Mouse (Mus musculus): Measurements from ENCODE around the gene Olfr1056.
"Not testable (repeated sequence)": the region's sequence is repeated elsewhere in the genome, so short reads cannot be mapped to it uniquely, and the experiment has no call there.

The Olfr1056 gene

DNA sequence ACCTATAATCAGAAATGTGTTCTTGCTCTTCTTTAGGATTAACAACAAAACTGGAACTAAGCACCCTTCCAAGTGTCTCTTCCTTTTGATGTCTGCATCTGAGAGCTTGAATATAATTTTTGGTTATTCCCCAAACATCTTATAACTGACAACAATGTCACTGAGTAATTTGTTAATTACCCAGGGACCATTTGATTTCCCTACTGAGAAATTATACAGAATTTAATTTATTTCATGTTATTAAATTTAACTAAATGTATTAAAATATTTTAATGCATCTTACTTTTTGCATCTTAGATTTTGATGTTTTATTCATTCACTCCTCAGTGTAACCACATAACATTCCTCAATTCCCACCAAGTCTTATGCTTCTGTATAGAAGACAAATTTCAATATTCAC is at the start of gene Olfr1056:
Gene Olfr1056 (minus strand): TSS at position 101 of the 400 bp plus-strand sequence.
- no peak for DNase-seq (ENCODE audit: low read depth, low spot score)

- no peak for DNase-seq (ENCODE audit: low read depth, low spot score)
These were observed 32.8 kb upstream of the Olfr1056 start for GRCm38 (mm10) chr2:86395114-86395513.

DNA sequence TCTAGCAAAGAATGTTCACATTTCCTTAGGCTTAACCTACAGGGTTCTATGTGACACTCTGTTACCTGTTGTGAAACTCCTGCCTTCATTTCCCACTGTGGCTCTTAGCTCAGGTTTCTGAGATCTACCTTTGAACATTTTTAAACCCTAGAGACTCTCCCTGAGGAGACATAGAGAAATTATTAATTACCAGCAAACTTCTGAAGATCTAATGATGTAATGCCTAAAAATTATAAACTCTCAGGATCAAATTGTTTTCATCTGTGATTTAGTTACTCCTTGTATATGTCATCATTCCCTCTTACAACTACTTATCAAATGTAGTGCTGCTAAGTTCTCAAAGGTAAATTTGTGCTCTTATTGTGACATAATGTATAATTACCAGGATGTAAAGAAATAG is 26.2 kb upstream of the Olfr1056 start, which contains the start of gene Olfr1058:
Gene Olfr1058 (minus strand): TSS at position 101 of the 400 bp plus-strand sequence.
- DNase-seq (ENCODE audit: low read depth, low spot score) = not testable (repeated sequence)

- DNase-seq (ENCODE audit: low read depth, low spot score) = no peak
These were observed 16.0 kb upstream of the Olfr1056 start, which contains the start of gene Olfr1057 for GRCm38 (mm10) chr2:86378293-86378692. Gene Olfr1057, minus strand, starts transcription at chr2:86378393.

DNA sequence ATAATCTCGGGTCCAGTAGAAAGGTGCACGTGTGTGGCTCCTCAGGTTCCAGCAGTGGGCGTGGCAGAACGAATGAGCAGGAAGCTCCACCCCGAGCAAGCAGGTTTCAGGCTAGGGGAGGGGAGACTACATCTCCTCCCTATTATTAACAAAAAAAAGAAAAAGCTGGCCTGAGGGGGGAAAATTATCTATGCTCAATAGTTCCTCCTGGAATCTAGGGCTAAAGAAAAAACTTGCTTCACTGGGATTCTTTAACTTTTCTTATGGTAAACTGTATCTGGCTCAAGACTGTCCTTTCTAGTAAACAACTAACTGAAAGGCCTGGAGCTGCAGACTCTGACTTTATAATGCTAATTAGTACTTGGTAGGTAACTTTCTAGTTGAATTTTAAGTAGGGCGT is 4.1 kb upstream of the Olfr1056 start:
- not testable (repeated sequence) for DNase-seq (ENCODE audit: low read depth, low spot score)

DNA sequence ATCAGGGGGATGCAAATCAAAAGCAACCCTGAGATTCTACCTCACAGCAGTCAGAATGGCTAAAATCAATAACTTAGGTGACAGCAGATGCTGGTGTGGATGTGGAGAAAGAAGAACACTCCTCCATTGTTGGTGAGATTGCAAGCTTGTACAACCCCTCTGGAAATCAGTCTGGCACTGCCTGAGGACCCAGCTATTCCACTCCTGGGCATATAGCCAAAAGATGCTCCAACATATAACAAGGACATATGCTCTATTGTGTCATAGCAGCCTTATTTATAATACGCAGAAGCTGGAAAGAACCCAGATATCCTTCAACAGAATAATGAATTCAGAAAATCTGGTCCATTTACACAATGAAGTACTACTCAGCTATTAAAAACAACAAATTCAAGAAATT is 10.5 kb downstream of the Olfr1056 start:
- DNase-seq (ENCODE audit: low read depth, low spot score) = not testable (repeated sequence)

DNA sequence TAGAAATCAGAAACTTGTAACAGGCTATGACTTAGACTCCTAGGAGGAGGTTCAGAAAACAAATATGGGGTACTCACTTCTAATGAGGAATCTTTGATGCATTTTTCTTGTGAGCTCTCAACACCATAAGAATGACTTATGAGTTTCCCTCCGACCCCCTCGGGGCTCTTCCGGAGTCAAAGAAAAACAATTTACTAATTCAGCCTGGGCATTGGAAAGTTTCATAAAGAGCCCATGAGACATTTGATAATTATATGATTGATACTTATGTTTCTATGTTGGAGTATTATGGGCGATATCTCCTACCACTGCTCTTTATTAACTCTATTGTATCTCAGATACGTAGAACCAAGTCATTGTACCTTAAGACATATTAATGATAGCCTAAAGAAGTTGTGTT is 12.1 kb downstream of the Olfr1056 start, which contains the start of gene Olfr1055:
Gene Olfr1055 (minus strand): TSS at position 101 of the 400 bp plus-strand sequence.
- DNase-seq (ENCODE audit: low read depth, low spot score) = no peak

GRCm38 (mm10) chr2:86335333-86335732 is 26.9 kb downstream of the Olfr1056 start, which contains the start of gene Olfr1054:
Gene Olfr1054, minus strand, starts transcription at chr2:86335433.
- DNase-seq (ENCODE audit: low read depth, low spot score) = no peak

- DNase-seq (ENCODE audit: low read depth, low spot score) = no peak
These were observed 47.1 kb downstream of the Olfr1056 start, which contains the start of gene Olfr1053 for GRCm38 (mm10) chr2:86315184-86315583. Gene Olfr1053, minus strand, starts transcription at chr2:86315284.
